Mouse (Mus musculus) hindbrain, embryonic 14.5 days (tissue): ENCODE data around the gene Kctd18. TPM values are rescaled to one million over a fixed set of nuclear protein-coding genes. Genes with fewer than 3 reads are reported as not detected.
"Not testable (repeated sequence)": the region's sequence is repeated elsewhere in the genome, so short reads cannot be mapped to it uniquely, and the experiment has no call there.

Experiments used
- ATAC-seq: fragments of 200-750 bp; cut with Nextera tagmentation; 2 replicates; pipeline ENCODE4 v1.8.0; 2017; ENCODE audit warnings: moderate number of reproducible peaks, mild to moderate bottlenecking, moderate TSS enrichment, moderate library complexity; ENCODE audit not compliant: low FRiP score
- DNase-seq: peaks from one replicate; pipeline ENCODE4 v3.0.0-alpha.2; 2015; ENCODE audit warnings: low spot score
- H3K27ac ChIP-seq: fragments of 300-500 bp; sonication (generic); 2 replicates; pipeline ENCODE4 v1.5.1; 2014; ENCODE audit warnings: mild to moderate bottlenecking, moderate library complexity
- H3K27me3 ChIP-seq: fragments of 300-500 bp; sonication (generic); 2 replicates; pipeline ENCODE4 v1.6.1; 2014; ENCODE audit warnings: mild to moderate bottlenecking, low read length, mixed read lengths; ENCODE audit not compliant: control insufficient read depth, insufficient read depth
- H3K36me3 ChIP-seq: fragments of 300-500 bp; sonication (generic); replicated peaks from 2 replicates; pipeline ENCODE4 v1.6.1; 2014; ENCODE audit not compliant: control insufficient read depth, insufficient read depth
- H3K4me1 ChIP-seq: fragments of 300-500 bp; sonication (generic); replicated peaks from 2 replicates; pipeline ENCODE4 v1.6.1; 2014; ENCODE audit warnings: antibody characterized with exemption, low read length, mixed read lengths; ENCODE audit not compliant: control insufficient read depth, insufficient read depth
- H3K4me2 ChIP-seq: fragments of 300-500 bp; sonication (generic); replicated peaks from 2 replicates; pipeline ENCODE4 v1.6.1; 2014; ENCODE audit warnings: mild to moderate bottlenecking, moderate library complexity
- H3K4me3 ChIP-seq: fragments of 300-500 bp; sonication (generic); replicated peaks from 2 replicates; pipeline ENCODE4 v1.5.1; 2014; ENCODE audit warnings: mild to moderate bottlenecking, low read length
- H3K9ac ChIP-seq: fragments of 300-500 bp; sonication (generic); 2 replicates; pipeline ENCODE4 v1.6.1; 2014
- H3K9me3 ChIP-seq: fragments of 300-500 bp; sonication (generic); 2 replicates; pipeline ENCODE4 v1.6.1; 2016; ENCODE audit warnings: low read length; ENCODE audit not compliant: control insufficient read depth
- WGBS: fragments of 180-500 bp; shearing (Covaris S2); extraction: QIAGEN DNeasy Blood & Tissue Kit; methylation state at CpG from one replicate; pipeline ENCODE4 v1.1.7; 2014; 5-methylcytosine and 5-hydroxymethylcytosine counted together
- polyA plus RNA-seq: library from polyadenylated mRNA; unstranded; fragments of >200 nt; fragmentation: Nextera tagmentation; extraction: Ambion mirVana; gene quantifications from 2 replicates; pipeline ENCODE4 v1.2.1, GENCODE M21; 2014

Gene Kctd18
- polyA plus RNA-seq, 1 experiment from 2014 or later: 27.3 TPM

GRCm38 (mm10) chr1:58046721-58047290 is 28.1 kb upstream of the Kctd18 start:
- Histone ChIP-seq H3K36me3 (no peaks in the 10 kb centered on the region), H3K9ac (no peak overlapping the region), H3K27me3 (no peaks in the 10 kb centered on the region), H3K4me2 (no peak overlapping the region), H3K4me3 (no peak overlapping the region), H3K9me3 (no peaks in the 10 kb centered on the region), H3K27ac (no peak overlapping the region), H3K4me1 (no peaks in the 10 kb centered on the region)
- DNase-seq: no peak
- 38% methylated on average over 3 of the region's 3 CpGs for whole genome bisulfite sequencing
- peak; percentile 47; the same call in 1 of the 2 replicates for ATAC-seq

- H3K36me3 ChIP-seq: no peaks in the 10 kb centered on the region
- no peaks in the 10 kb centered on the region for H3K4me1 ChIP-seq
- no peak overlapping the region for H3K4me3 ChIP-seq
- H3K9me3 ChIP-seq: no peaks in the 10 kb centered on the region
- H3K9ac ChIP-seq: no peak overlapping the region
- H3K27me3 ChIP-seq: no peaks in the 10 kb centered on the region
- no peak for DNase-seq
- 59% methylated on average over 5 of the region's 5 CpGs for WGBS
- no peak for ATAC-seq
- no peak overlapping the region for H3K4me2 ChIP-seq
- no peak overlapping the region for H3K27ac ChIP-seq
These were observed 26.8 kb upstream of the Kctd18 start for GRCm38 (mm10) chr1:58045546-58045945.

GRCm38 (mm10) chr1:58045076-58045475 is 26.3 kb upstream of the Kctd18 start:
- Histone ChIP-seq H3K4me3 (no peak overlapping the region), H3K4me2 (no peak overlapping the region), H3K4me1 (no peaks in the 10 kb centered on the region), H3K36me3 (no peaks in the 10 kb centered on the region), H3K27ac (no peak overlapping the region), H3K9me3 (no peaks in the 10 kb centered on the region), H3K27me3 (no peaks in the 10 kb centered on the region), H3K9ac (no peak overlapping the region)
- 77% methylated on average over 3 of the region's 3 CpGs for WGBS
- DNase-seq (no peak), ATAC-seq (no peak)

GRCm38 (mm10) chr1:58037306-58037705 is 18.6 kb upstream of the Kctd18 start:
- DNase-seq, ATAC-seq, H3K9ac ChIP-seq, H3K27me3 ChIP-seq, H3K9me3 ChIP-seq, H3K4me1 ChIP-seq, H3K27ac ChIP-seq, H3K4me2 ChIP-seq, H3K36me3 ChIP-seq, H3K4me3 ChIP-seq: not testable (repeated sequence)
- WGBS: 96% methylated on average over 9 of the region's 9 CpGs

GRCm38 (mm10) chr1:58031160-58031769 is 12.5 kb upstream of the Kctd18 start:
- Histone ChIP-seq H3K36me3 (no peaks in the 10 kb centered on the region), H3K4me3 (no peak overlapping the region), H3K9me3 (no peaks in the 10 kb centered on the region), H3K9ac (no peak overlapping the region), H3K27ac (no peak overlapping the region), H3K4me1 (no peaks in the 10 kb centered on the region; the same call in 1 of the 2 replicates), H3K27me3 (no peaks in the 10 kb centered on the region), H3K4me2 (no peak overlapping the region)
- ATAC-seq: peak; percentile 68
- DNase-seq: peak; percentile 79
- WGBS: 63% methylated on average over 10 of the region's 10 CpGs

GRCm38 (mm10) chr1:58030156-58030871 is 11.6 kb upstream of the Kctd18 start:
- 36% methylated on average over 13 of the region's 13 CpGs for WGBS
- Histone ChIP-seq H3K4me1 (no peaks in the 10 kb centered on the region; the same call in 1 of the 2 replicates), H3K27me3 (no peaks in the 10 kb centered on the region), H3K9me3 (no peaks in the 10 kb centered on the region), H3K36me3 (no peaks in the 10 kb centered on the region), H3K4me2 (peak overlapping the region; percentile 42), H3K4me3 (no peak overlapping the region; the same call in 1 of the 2 replicates), H3K9ac (no peak overlapping the region), H3K27ac (no peak overlapping the region)
- ATAC-seq: peak; percentile 78
- DNase-seq: peak; percentile 63

GRCm38 (mm10) chr1:58029636-58030117 is 10.9 kb upstream of the Kctd18 start, which contains the start of gene Aox1:
Gene Aox1, plus strand, starts transcription at chr1:58029931.
- 18% methylated on average over 12 of the region's 12 CpGs for WGBS
- Histone ChIP-seq H3K36me3 (no peaks in the 10 kb centered on the region), H3K4me1 (no peaks in the 10 kb centered on the region; the same call in 1 of the 2 replicates), H3K27me3 (no peaks in the 10 kb centered on the region), H3K4me3 (no peak within 1 kb of the TSS; the same call in 1 of the 2 replicates), H3K9me3 (no peaks in the 10 kb centered on the region), H3K4me2 (peak within 1 kb of the TSS; percentile 42), H3K9ac (no peak within 1 kb of the TSS), H3K27ac (no peak within 1 kb of the TSS)
- peak; percentile 44 for DNase-seq
- peak; percentile 51; the same call in 1 of the 2 replicates for ATAC-seq

- Histone ChIP-seq H3K9ac (no peak overlapping the region), H3K4me3 (no peak overlapping the region), H3K4me2 (no peak overlapping the region), H3K9me3 (no peaks in the 10 kb centered on the region), H3K27ac (no peak overlapping the region), H3K4me1 (no peaks in the 10 kb centered on the region; the same call in 1 of the 2 replicates), H3K36me3 (no peaks in the 10 kb centered on the region), H3K27me3 (no peaks in the 10 kb centered on the region)
- 90% methylated on average over 7 of the region's 7 CpGs for WGBS
- ATAC-seq (no peak), DNase-seq (no peak)
These were observed 9.0 kb upstream of the Kctd18 start for GRCm38 (mm10) chr1:58027707-58028106.

- not testable (repeated sequence) for H3K27me3 ChIP-seq, DNase-seq, H3K4me2 ChIP-seq, H3K36me3 ChIP-seq, H3K9ac ChIP-seq, H3K4me3 ChIP-seq, H3K9me3 ChIP-seq, H3K27ac ChIP-seq, ATAC-seq, H3K4me1 ChIP-seq
- 96% methylated on average over 6 of the region's 7 CpGs for WGBS
These were observed 12.4 kb downstream of the Kctd18 start for GRCm38 (mm10) chr1:58006388-58006787.
